Mouse (Mus musculus) MEL (cell line): ENCODE measurements at regions not wholly inside any gene's neighbourhood (a gene's known extent, or its start where the extent isn't known, plus 50 kb on each side); places are given as distances from the start of the nearest gene placed in this dataset.

ENCODE experiments used
- EP300 ChIP-seq, 2 experiments: IDR thresholded peaks; 2 replicates each; pipeline ENCODE4 v1.6.1; 2011; ENCODE audit warnings: improper control_type of control experiment in 2 of 2, low read length in 2 of 2, low read depth in 1 of 2, mild to moderate bottlenecking in 1 of 2
- POLR2A ChIP-seq, 2 experiments: IDR thresholded peaks; 2 replicates each; pipeline ENCODE4 v1.6.1; 2011 to 2012; ENCODE audit warnings: low read length in 2 of 2, mild to moderate bottlenecking in 2 of 2, control low read depth in 1 of 2, improper control_type of control experiment in 1 of 2, low read depth in 1 of 2, moderate library complexity in 1 of 2; ENCODE audit not compliant: control insufficient read depth in 1 of 2, insufficient read depth in 1 of 2, poor library complexity in 1 of 2
- USF1 ChIP-seq: IDR thresholded peaks from 2 replicates; pipeline ENCODE4 v1.6.1; 2014; ENCODE audit warnings: low read depth, mild to moderate bottlenecking, inconsistent platforms, low read length, improper control_type of control experiment, moderate library complexity
- ZMIZ1 ChIP-seq: IDR thresholded peaks from 2 replicates; pipeline ENCODE4 v1.6.1; 2012; ENCODE audit warnings: low read depth, mild to moderate bottlenecking, inconsistent platforms, low read length, improper control_type of control experiment, moderate library complexity

DNA sequence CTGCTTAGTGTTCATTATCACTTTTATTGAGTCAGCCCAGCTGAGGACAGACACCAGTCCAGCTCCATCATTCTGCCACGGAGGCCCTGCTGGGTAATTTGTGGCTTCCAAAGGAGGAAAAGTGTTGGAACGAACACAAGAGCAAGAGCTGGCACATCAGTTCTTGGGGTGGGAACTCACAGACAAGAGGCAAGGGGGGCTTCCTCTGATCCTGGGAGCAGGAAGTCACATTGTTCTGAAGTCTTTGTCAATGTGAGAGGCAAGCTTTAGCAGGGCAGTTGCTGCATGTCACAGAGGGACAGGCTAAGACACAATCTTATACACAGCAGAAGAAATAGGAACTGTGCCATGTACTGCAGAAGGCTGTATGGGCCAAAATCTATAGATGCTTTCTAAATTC is 459.1 kb downstream of the Tmem135 start:
- TF ChIP-seq POLR2A (IDR thresholded peaks at IDR 0.05; ENCODE audit: control insufficient read depth in 1 of 2, insufficient read depth in 1 of 2, low read depth in 1 of 2, low read length in 2 of 2, poor library complexity in 1 of 2): no peak
- TF ChIP-seq EP300 (IDR thresholded peaks at IDR 0.05; ENCODE audit: low read depth in 1 of 2, low read length in 2 of 2): no peak
- no peak for TF ChIP-seq USF1
- TF ChIP-seq ZMIZ1: no peak
